Mouse (Mus musculus) myocyte (in vitro differentiated cells): ENCODE results near the gene Mrps9. TPM values are rescaled to one million over a fixed set of nuclear protein-coding genes. Genes with fewer than 3 reads are reported as not detected.

Source experiments
- H3K27me3 ChIP-seq: one replicate; pipeline ENCODE4 v1.6.1; 2011; ENCODE audit not compliant: control insufficient read depth, insufficient read depth, insufficient read length
- H3K36me3 ChIP-seq: one replicate; pipeline ENCODE4 v1.6.1; 2011; ENCODE audit not compliant: control insufficient read depth, insufficient read depth
- H3K4me2 ChIP-seq: one replicate; pipeline ENCODE4 v1.6.1; 2011; ENCODE audit warnings: low read depth, control low read depth
- H3K4me3 ChIP-seq: one replicate; pipeline ENCODE4 v1.5.1; 2011; ENCODE audit warnings: mild to moderate bottlenecking, control low read depth, moderate library complexity
- H3K79me2 ChIP-seq: one replicate; pipeline ENCODE4 v1.6.1; 2011; ENCODE audit not compliant: control insufficient read depth, insufficient read depth
- H3ac ChIP-seq: one replicate; pipeline ENCODE4 v1.6.1; 2011; ENCODE audit not compliant: control insufficient read depth, insufficient read length
- CEBPB ChIP-seq: IDR thresholded peaks from 2 replicates; pipeline ENCODE4 v1.6.1; 2011; ENCODE audit warnings: mild to moderate bottlenecking, moderate library complexity; ENCODE audit not compliant: poor library complexity, insufficient read depth, severe bottlenecking
- E2F4 ChIP-seq: IDR thresholded peaks from one replicate; pipeline ENCODE4 v1.6.1; 2011; ENCODE audit warnings: mild to moderate bottlenecking, control low read depth, moderate library complexity; ENCODE audit not compliant: insufficient read depth
- MAX ChIP-seq: IDR thresholded peaks from one replicate; pipeline ENCODE4 v1.6.1; 2011; ENCODE audit warnings: low read depth, mild to moderate bottlenecking, control low read depth
- MYOD1 ChIP-seq, 3 experiments: IDR thresholded peaks; one replicate each; pipeline ENCODE4 v1.6.1; 2011; ENCODE audit warnings: control low read depth in 2 of 3, low read depth in 2 of 3, mild to moderate bottlenecking in 2 of 3, moderate library complexity in 1 of 3; ENCODE audit not compliant: insufficient read length in 2 of 3, control insufficient read depth in 1 of 3
- MYOG ChIP-seq, 3 experiments: IDR thresholded peaks; one replicate each; pipeline ENCODE4 v1.6.1; 2011; ENCODE audit warnings: control low read depth in 2 of 3, low read depth in 2 of 3, mild to moderate bottlenecking in 2 of 3; ENCODE audit not compliant: insufficient read length in 2 of 3, control insufficient read depth in 1 of 3, insufficient read depth in 1 of 3
- POLR2A ChIP-seq: IDR thresholded peaks from one replicate; pipeline ENCODE4 v1.6.1; 2011; ENCODE audit warnings: low read depth, mild to moderate bottlenecking, control low read depth, moderate library complexity; ENCODE audit not compliant: insufficient read length
- POLR2AphosphoS2 ChIP-seq: IDR thresholded peaks from one replicate; pipeline ENCODE4 v1.6.1; 2011; ENCODE audit warnings: low read depth, control low read depth; ENCODE audit not compliant: insufficient read length
- REST ChIP-seq: IDR thresholded peaks from one replicate; pipeline ENCODE4 v1.6.1; 2011; ENCODE audit warnings: mild to moderate bottlenecking, control low read depth, moderate library complexity; ENCODE audit not compliant: insufficient read depth, insufficient read length
- SRF ChIP-seq: IDR thresholded peaks from one replicate; pipeline ENCODE4 v1.6.1; 2011; ENCODE audit warnings: low read depth; ENCODE audit not compliant: control insufficient read depth, insufficient read length
- TCF12 ChIP-seq: IDR thresholded peaks from one replicate; pipeline ENCODE4 v1.6.1; 2011; ENCODE audit warnings: mild to moderate bottlenecking, control low read depth; ENCODE audit not compliant: poor library complexity, insufficient read depth, severe bottlenecking
- TCF3 ChIP-seq: IDR thresholded peaks from one replicate; pipeline ENCODE4 v1.6.1; 2011; ENCODE audit warnings: low read depth, control low read depth; ENCODE audit not compliant: insufficient read length
- USF1 ChIP-seq: IDR thresholded peaks from one replicate; pipeline ENCODE4 v1.6.1; 2011; ENCODE audit warnings: low read depth, mild to moderate bottlenecking, control low read depth, moderate library complexity
- polyA plus RNA-seq: library from polyadenylated mRNA; unstranded; fragments of >200 nt; fragmentation: generic; extraction: Trizol; gene quantifications from one replicate; pipeline ENCODE4 v1.2.1, GENCODE M21; 2012; ENCODE audit warnings: missing spikeins

Gene Mrps9
- polyA plus RNA-seq, 1 experiment, result 40.8 TPM

GRCm38 (mm10) chr1:42905148-42905547 is 54.1 kb downstream of the Mrps9 start:
- Histone ChIP-seq H3K4me3 (no peak overlapping the region), H3ac (no peak overlapping the region), H3K36me3 (peaks cover 11% of the 10 kb centered on the region), H3K79me2 (no peaks in the 10 kb centered on the region), H3K4me2 (no peak overlapping the region), H3K27me3 (no peaks in the 10 kb centered on the region)
- no peak for TF ChIP-seq CEBPB
- no peak for TF ChIP-seq POLR2AphosphoS2
- no peak for TF ChIP-seq TCF12
- TF ChIP-seq MAX, result no peak
- TF ChIP-seq SRF, result no peak
- no peak for TF ChIP-seq USF1
- TF ChIP-seq MYOD1 (IDR thresholded peaks at IDR 0.05; ENCODE audit: control insufficient read depth in 1 of 3, insufficient read length in 2 of 3, low read depth in 2 of 3), result no peak
- no peak for TF ChIP-seq E2F4
- no peak for TF ChIP-seq MYOG (IDR thresholded peaks at IDR 0.05; ENCODE audit: control insufficient read depth in 1 of 3, insufficient read depth in 1 of 3, insufficient read length in 2 of 3, low read depth in 2 of 3)

- H3K4me3 ChIP-seq, result no peak overlapping the region
- no peak overlapping the region for H3ac ChIP-seq
- no peaks in the 10 kb centered on the region for H3K27me3 ChIP-seq
- TF ChIP-seq E2F4 (no peak), MYOD1 (IDR thresholded peaks at IDR 0.05; ENCODE audit: control insufficient read depth in 1 of 3, insufficient read length in 2 of 3, low read depth in 2 of 3) (no peak), POLR2A (no peak), MAX (no peak), POLR2AphosphoS2 (no peak), MYOG (IDR thresholded peaks at IDR 0.05; ENCODE audit: control insufficient read depth in 1 of 3, insufficient read depth in 1 of 3, insufficient read length in 2 of 3, low read depth in 2 of 3) (no peak)
- H3K4me2 ChIP-seq, result no peak overlapping the region
- no peaks in the 10 kb centered on the region for H3K79me2 ChIP-seq
- peaks cover 11% of the 10 kb centered on the region for H3K36me3 ChIP-seq
These were observed 55.7 kb downstream of the Mrps9 start for GRCm38 (mm10) chr1:42906696-42907095.

GRCm38 (mm10) chr1:42907153-42907552 is 56.1 kb downstream of the Mrps9 start:
- peaks cover 11% of the 10 kb centered on the region for H3K36me3 ChIP-seq
- H3K4me3 ChIP-seq, result no peak overlapping the region
- no peaks in the 10 kb centered on the region for H3K27me3 ChIP-seq
- H3K4me2 ChIP-seq, result no peak overlapping the region
- TF ChIP-seq TCF3 (no peak), POLR2AphosphoS2 (no peak), TCF12 (no peak), POLR2A (no peak), CEBPB (no peak), MAX (no peak), E2F4 (no peak), SRF (no peak), MYOG (IDR thresholded peaks at IDR 0.05; ENCODE audit: control insufficient read depth in 1 of 3, insufficient read depth in 1 of 3, insufficient read length in 2 of 3, low read depth in 2 of 3) (no peak), MYOD1 (IDR thresholded peaks at IDR 0.05; ENCODE audit: control insufficient read depth in 1 of 3, insufficient read length in 2 of 3, low read depth in 2 of 3) (no peak), REST (no peak)
- H3ac ChIP-seq, result no peak overlapping the region
- no peaks in the 10 kb centered on the region for H3K79me2 ChIP-seq

- no peak for TF ChIP-seq REST
- no peak for TF ChIP-seq TCF12
- TF ChIP-seq POLR2AphosphoS2, result no peak
- TF ChIP-seq MYOD1 (IDR thresholded peaks at IDR 0.05; ENCODE audit: control insufficient read depth in 1 of 3, insufficient read length in 2 of 3, low read depth in 2 of 3), result no peak
- TF ChIP-seq USF1, result no peak
- no peak for TF ChIP-seq POLR2A
- Histone ChIP-seq H3K27me3 (no peaks in the 10 kb centered on the region), H3K36me3 (no peaks in the 10 kb centered on the region), H3K4me3 (no peak overlapping the region), H3K4me2 (no peak overlapping the region), H3K79me2 (no peaks in the 10 kb centered on the region), H3ac (no peak overlapping the region)
These were observed 64.0 kb downstream of the Mrps9 start for GRCm38 (mm10) chr1:42915062-42915461.

- no peak overlapping the region for H3ac ChIP-seq
These were observed 65.7 kb downstream of the Mrps9 start for GRCm38 (mm10) chr1:42916719-42917118.

More at GRCm38 (mm10) chr1:42916719-42917118, 65.7 kb downstream of the Mrps9 start:
- H3K79me2 ChIP-seq, result no peaks in the 10 kb centered on the region
- no peaks in the 10 kb centered on the region for H3K36me3 ChIP-seq
- no peaks in the 10 kb centered on the region for H3K27me3 ChIP-seq
- H3K4me3 ChIP-seq, result no peak overlapping the region
- TF ChIP-seq POLR2AphosphoS2 (no peak), USF1 (no peak), MAX (no peak), TCF12 (no peak), POLR2A (no peak), SRF (no peak), MYOD1 (IDR thresholded peaks at IDR 0.05; ENCODE audit: control insufficient read depth in 1 of 3, insufficient read length in 2 of 3, low read depth in 2 of 3) (no peak), MYOG (IDR thresholded peaks at IDR 0.05; ENCODE audit: control insufficient read depth in 1 of 3, insufficient read depth in 1 of 3, insufficient read length in 2 of 3, low read depth in 2 of 3) (no peak), CEBPB (no peak), REST (no peak), E2F4 (no peak), TCF3 (no peak)
- no peak overlapping the region for H3K4me2 ChIP-seq
